Mouse (Mus musculus): ENCODE data around the gene Prkg2.

Gene Prkg2

DNA sequence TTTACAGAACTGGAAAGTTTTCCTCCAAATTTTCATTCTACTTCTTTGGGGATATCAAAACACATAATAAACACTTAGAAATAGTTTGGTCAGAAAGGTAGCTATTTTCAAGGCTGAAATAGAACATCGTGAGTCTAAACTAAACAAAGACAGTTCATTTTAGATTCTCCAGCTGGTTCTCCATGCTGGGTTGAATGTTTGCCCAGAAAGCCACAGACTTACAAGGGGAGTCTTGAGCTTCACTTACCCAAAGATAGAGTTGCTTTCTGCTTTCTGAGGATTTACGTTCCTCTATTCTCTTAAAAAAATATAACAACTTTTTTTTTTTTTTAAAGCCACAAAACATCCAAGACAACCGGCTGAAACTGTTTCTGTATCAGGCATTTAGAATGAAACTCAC is 142.9 kb downstream of the Prkg2 start:
- DNase-seq, result no peak

- no peak for DNase-seq
These were observed 146.6 kb downstream of the Prkg2 start for GRCm38 (mm10) chr5:98890544-98891050.

- DNase-seq, result no peak
These were observed 155.1 kb downstream of the Prkg2 start for GRCm38 (mm10) chr5:98882096-98882495.

Measured in spleen, adult 18-20 months (tissue).